Mouse (Mus musculus): ENCODE measurements at regions not wholly inside any gene's neighbourhood (a gene's known extent, or its start where the extent isn't known, plus 50 kb on each side); places are given as distances from the start of the nearest gene placed in this dataset.

- no peak for DNase-seq (ENCODE audit: low spot score)
Measured at GRCm38 (mm10) chr6:51182771-51183284, 249.6 kb upstream of the Nfe2l3 start.

- DNase-seq (ENCODE audit: low spot score), result no peak
Measured at GRCm38 (mm10) chr6:51183576-51184420, 248.7 kb upstream of the Nfe2l3 start.

- DNase-seq (ENCODE audit: low spot score), result no peak
Measured at GRCm38 (mm10) chr6:51184500-51184899, 248.0 kb upstream of the Nfe2l3 start.

GRCm38 (mm10) chr6:51185201-51185600 is 247.3 kb upstream of the Nfe2l3 start:
- no peak for DNase-seq (ENCODE audit: low spot score)

GRCm38 (mm10) chr6:51189173-51189572 is 243.3 kb upstream of the Nfe2l3 start:
- DNase-seq (ENCODE audit: low spot score), result no peak

- DNase-seq (ENCODE audit: low spot score), result no peak
Measured at GRCm38 (mm10) chr6:51192826-51193225, 239.6 kb upstream of the Nfe2l3 start.

GRCm38 (mm10) chr6:51193356-51193755 is 239.1 kb upstream of the Nfe2l3 start:
- peak; percentile 34 for DNase-seq (ENCODE audit: low spot score)

GRCm38 (mm10) chr6:51196391-51196790 is 236.1 kb upstream of the Nfe2l3 start:
- DNase-seq (ENCODE audit: low spot score), result no peak

GRCm38 (mm10) chr6:51197000-51197774 is 235.3 kb upstream of the Nfe2l3 start:
- no peak for DNase-seq (ENCODE audit: low spot score)

GRCm38 (mm10) chr6:51200207-51200606 is 232.3 kb upstream of the Nfe2l3 start:
- no peak for DNase-seq (ENCODE audit: low spot score)

GRCm38 (mm10) chr6:51200837-51201236 is 231.6 kb upstream of the Nfe2l3 start:
- DNase-seq (ENCODE audit: low spot score), result no peak

GRCm38 (mm10) chr6:51204306-51204705 is 228.2 kb upstream of the Nfe2l3 start:
- DNase-seq (ENCODE audit: low spot score), result no peak

- no peak for DNase-seq (ENCODE audit: low spot score)
Measured at GRCm38 (mm10) chr6:51205411-51205810, 227.1 kb upstream of the Nfe2l3 start.

GRCm38 (mm10) chr6:51206712-51207505 is 225.6 kb upstream of the Nfe2l3 start:
- no peak for DNase-seq (ENCODE audit: low spot score)

GRCm38 (mm10) chr6:51207587-51208361 is 224.7 kb upstream of the Nfe2l3 start:
- no peak for DNase-seq (ENCODE audit: low spot score)

- DNase-seq (ENCODE audit: low spot score), result peak; percentile 42
Measured at GRCm38 (mm10) chr6:51208660-51209396, 223.6 kb upstream of the Nfe2l3 start.

- DNase-seq (ENCODE audit: low spot score), result no peak
Measured at GRCm38 (mm10) chr6:51211418-51211817, 221.1 kb upstream of the Nfe2l3 start.

- no peak for DNase-seq (ENCODE audit: low spot score)
Measured at GRCm38 (mm10) chr6:51212216-51212615, 220.3 kb upstream of the Nfe2l3 start.

- no peak for DNase-seq (ENCODE audit: low spot score)
Measured at GRCm38 (mm10) chr6:51215371-51215770, 217.1 kb upstream of the Nfe2l3 start.

GRCm38 (mm10) chr6:51216472-51216871 is 216.0 kb upstream of the Nfe2l3 start:
- peak; percentile 72 for DNase-seq (ENCODE audit: low spot score)

- no peak for DNase-seq (ENCODE audit: low spot score)
Measured at GRCm38 (mm10) chr6:51219691-51220090, 212.8 kb upstream of the Nfe2l3 start.

Data from testis, postnatal 14 days (tissue).